Mouse (Mus musculus): ENCODE data around the gene D630039A03Rik.

- no peak for TF ChIP-seq CTCF (IDR thresholded peaks at IDR 0.05; ENCODE audit: low read depth, low read length)
- TF ChIP-seq POLR2A (IDR thresholded peaks at IDR 0.05; ENCODE audit: borderline replicate concordance, low read depth, low read length) = no peak
Observed at GRCm38 (mm10) chr4:57862269-57862986, 53.7 kb downstream of the D630039A03Rik start.
